In the genomic region with DNA sequence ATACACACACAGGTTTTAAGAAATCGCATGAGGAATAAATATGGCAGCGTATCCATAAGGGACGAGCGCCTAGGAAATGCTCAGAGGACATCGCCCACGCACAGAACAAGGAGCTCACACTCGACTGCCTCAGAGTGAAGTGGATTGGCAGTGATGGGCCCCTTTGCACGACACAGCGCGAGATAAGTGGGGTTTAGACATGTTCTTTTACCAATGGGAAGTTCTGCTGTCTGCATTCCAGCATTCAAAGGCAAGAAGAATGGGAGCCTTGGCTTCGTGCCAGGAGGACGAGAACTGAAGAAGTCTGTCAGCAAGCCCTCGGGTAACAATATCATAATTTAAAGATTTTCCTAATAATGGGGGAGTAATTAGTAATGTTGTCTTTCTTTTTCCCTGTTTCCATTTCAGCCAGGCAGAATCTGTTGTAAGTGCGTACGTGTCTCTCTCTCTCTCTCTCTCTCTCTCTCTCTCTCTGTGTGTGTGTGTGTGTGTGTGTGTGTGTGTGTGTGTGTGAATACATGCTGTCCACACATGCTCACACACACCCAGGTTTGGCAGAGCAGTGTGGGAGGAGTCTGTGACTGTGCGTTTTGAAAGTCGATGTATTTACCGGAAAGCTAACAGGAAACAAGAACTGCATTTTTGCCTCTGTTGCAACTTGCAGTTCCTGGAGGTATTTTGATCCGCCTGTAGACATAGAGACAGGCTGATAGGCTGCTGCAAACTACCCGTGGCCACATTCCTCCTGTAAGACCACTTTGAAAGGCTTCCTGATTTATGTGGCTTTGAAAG, we compare ENCODE assay signal across 10 mouse cellular contexts.
DNase-seq lines count a peak whose midpoint lies in the region; ATAC-seq lines count a peak whose summit lies in the region.
"Had no signal": no experiment of that assay in that cellular context is flagged by ENCODE, and none has a peak within 500 bp of the region (broad histone marks: within the 10 kb centered on the region; RNA-seq: fewer than 3 reads in every experiment).

No protein-coding gene starts in this region.

- H3K27me3 ChIP-seq in heart, embryonic 14.5 days (ENCODE audit: control insufficient read depth, insufficient read depth, low read length) = no peaks in the 10 kb centered on the region
- H3K27me3 ChIP-seq: megakaryocyte, embryonic 14.5 days; Patski had no signal

- H3K4me3 ChIP-seq in heart, embryonic 14.5 days (ENCODE audit: control insufficient read depth in 1 of 2, insufficient read depth in 1 of 2, low read depth in 1 of 2, low read length in 2 of 2) = peak overlapping the region; percentile 13 to 19; a peak in 2 of 4 replicates
- H3K4me3 ChIP-seq: megakaryocyte, embryonic 14.5 days had no signal

- H3K9ac ChIP-seq in heart, embryonic 14.5 days (ENCODE audit: low read length) = no peak overlapping the region

- H3K27ac ChIP-seq in heart, embryonic 14.5 days (replicated peaks in 1 of 2; ENCODE audit: control insufficient read depth in 1 of 2, insufficient read depth in 1 of 2, low read depth in 2 of 2, low read length in 2 of 2) = no peak overlapping the region

- H3K4me1 ChIP-seq in heart, embryonic 14.5 days (ENCODE audit: control insufficient read depth in 2 of 2, insufficient read depth in 2 of 2, low read length in 2 of 2) = peaks cover 8 to 10% of the 10 kb centered on the region in 2 experiments
- H3K4me1 ChIP-seq: megakaryocyte, embryonic 14.5 days had no signal

- ATAC-seq in heart, embryonic 14.5 days (ENCODE audit: insufficient number of reproducible peaks, insufficient read depth, low FRiP score, low read depth) = no peak
- ATAC-seq: Patski had no signal

- DNase-seq in heart, adult 8-10 months (ENCODE audit: low spot score) = no peak
- peak; percentile 6 to 16 for DNase-seq in spleen, postnatal 36 days (ENCODE audit: low spot score in 2 of 2)
- DNase-seq in spleen, postnatal 10 days (ENCODE audit: low spot score in 2 of 2) = no peak
- DNase-seq in induced T-regulatory cell, adult 2 months (ENCODE audit: low read depth) = peak; percentile 73
- DNase-seq in right cerebral cortex, postnatal 36 days (ENCODE audit: low spot score in 2 of 2) = peak; percentile 13 to 20
- DNase-seq in gastrocnemius, postnatal 4 days (ENCODE audit: low spot score in 2 of 2) = no peak
- DNase-seq in gastrocnemius, adult 18-20 months (ENCODE audit: low spot score) = no peak

- 23% methylated on average over 20 of the region's 20 CpGs for WGBS in heart, embryonic 14.5 days

- peak overlapping the region; percentile 59 for H3K4me2 ChIP-seq in heart, embryonic 14.5 days (ENCODE audit: low read length)

- no peaks in the 10 kb centered on the region for H3K36me3 ChIP-seq in heart, embryonic 14.5 days (ENCODE audit: control insufficient read depth, insufficient read depth, low read length)

- H3K9me3 ChIP-seq in heart, embryonic 14.5 days (ENCODE audit: control insufficient read depth, low read length) = no peaks in the 10 kb centered on the region

Comparison
In these comparisons a context has a peak if more than half of its experiments do, and no peak if none do; other contexts are left out.
1. DNase-seq: peak in spleen, postnatal 36 days (2 of 2), induced T-regulatory cell, adult 2 months (single experiment) and right cerebral cortex, postnatal 36 days (2 of 2); none in heart, adult 8-10 months (single experiment), spleen, postnatal 10 days (0 of 2), gastrocnemius, postnatal 4 days (0 of 2) and gastrocnemius, adult 18-20 months (single experiment).